11 mouse cellular contexts compared by ENCODE assay signal in the genomic region with DNA sequence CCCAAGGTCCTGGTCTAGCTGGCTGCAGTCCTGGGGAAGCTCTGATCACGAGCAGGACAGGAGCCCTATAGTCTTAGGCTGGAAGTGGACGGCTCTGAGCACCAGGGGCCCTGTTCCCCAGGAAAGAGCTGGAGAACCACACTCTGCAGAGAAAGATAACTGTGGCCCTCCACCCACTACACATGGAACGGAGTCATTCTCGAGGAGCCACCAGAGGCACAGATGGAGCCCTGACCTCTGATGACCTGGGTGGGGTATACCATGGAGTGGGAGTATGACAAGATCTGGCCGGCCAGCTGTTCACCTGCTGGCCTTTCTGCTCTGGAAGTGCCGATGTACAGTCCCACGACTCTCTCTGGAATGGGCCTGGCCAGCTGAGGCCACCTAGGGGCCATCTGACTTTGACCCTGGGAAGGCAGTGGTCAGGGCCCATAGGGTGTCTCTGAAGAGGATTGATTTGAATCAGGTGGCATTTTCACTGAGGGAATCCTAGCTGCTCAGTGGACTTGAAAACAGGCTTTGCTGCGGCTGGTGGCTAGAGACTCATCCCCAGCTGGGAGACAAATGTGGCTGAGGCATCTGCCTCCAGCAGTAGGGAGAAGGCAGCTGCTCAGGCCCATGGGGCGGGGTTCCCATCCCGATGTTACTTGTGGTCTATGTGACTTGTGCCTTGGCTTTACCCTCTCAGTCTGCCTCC. TPM values are rescaled to one million over a fixed set of nuclear protein-coding genes. Genes with fewer than 3 reads are reported as not detected.
DNase-seq lines count a peak whose midpoint lies in the region; ATAC-seq and TF ChIP-seq lines count a peak whose summit lies in the region.
"Had no signal": no experiment of that assay in that cellular context is flagged by ENCODE, and none has a peak within 500 bp of the region (broad histone marks: within the 10 kb centered on the region; RNA-seq: fewer than 3 reads in every experiment).

No protein-coding gene starts in this region.

- peak; percentile 32 for DNase-seq in hindbrain, embryonic 10.5 days (ENCODE audit: low spot score)
- DNase-seq in hindbrain, embryonic 14.5 days (ENCODE audit: low spot score), result no peak
- no peak for DNase-seq in CH12.LX (ENCODE audit: extremely low read depth)
- peak; percentile 63 for DNase-seq in c-Kit-positive CD71-positive TER-119-negative erythroid progenitor cells, embryonic 14.5 days (ENCODE audit: low read depth)
- no peak for DNase-seq in cerebellum, adult 9-10 months
- DNase-seq in cerebellum, adult 2 months, result no peak
- DNase-seq in urinary bladder, postnatal 25 days (ENCODE audit: low spot score), result no peak
- DNase-seq: cerebellum, adult 11-12 months; gastrocnemius, postnatal 25 days; thymus, adult 2 months had no signal

- H3K27me3 ChIP-seq in hindbrain, embryonic 10.5 days (ENCODE audit: insufficient read depth, poor library complexity, severe bottlenecking), result no peaks in the 10 kb centered on the region
- H3K27me3 ChIP-seq in hindbrain, embryonic 14.5 days (ENCODE audit: control insufficient read depth, insufficient read depth, low read length), result no peaks in the 10 kb centered on the region
- H3K27me3 ChIP-seq in CH12.LX (replicated peaks), result no peaks in the 10 kb centered on the region
- H3K27me3 ChIP-seq in liver, embryonic 12.5 days (replicated peaks), result no peaks in the 10 kb centered on the region
- no peaks in the 10 kb centered on the region; the same call in 1 of the 2 replicates for H3K27me3 ChIP-seq in cerebellum, adult 2 months (ENCODE audit: control insufficient read depth, insufficient read depth, low read length)

- H3K4me1 ChIP-seq in hindbrain, embryonic 10.5 days (replicated peaks), result peaks cover 24% of the 10 kb centered on the region
- peaks cover 5% of the 10 kb centered on the region; the same call in 1 of the 2 replicates for H3K4me1 ChIP-seq in hindbrain, embryonic 14.5 days (replicated peaks; ENCODE audit: control insufficient read depth, insufficient read depth, low read length)
- H3K4me1 ChIP-seq in CH12.LX (ENCODE audit: control insufficient read depth in 1 of 2, insufficient read depth in 2 of 2), result no peaks in the 10 kb centered on the region
- peaks cover 83% of the 10 kb centered on the region for H3K4me1 ChIP-seq in liver, embryonic 12.5 days
- H3K4me1 ChIP-seq in cerebellum, adult 2 months (ENCODE audit: control insufficient read depth, insufficient read depth, low read length), result no peaks in the 10 kb centered on the region

- TF ChIP-seq EP300 in CH12.LX (IDR thresholded peaks at IDR 0.05; ENCODE audit: low read length), result no peak

- H3K9me3 ChIP-seq in hindbrain, embryonic 10.5 days, result no peaks in the 10 kb centered on the region
- H3K9me3 ChIP-seq in hindbrain, embryonic 14.5 days (ENCODE audit: control insufficient read depth, low read length), result no peaks in the 10 kb centered on the region
- H3K9me3 ChIP-seq in CH12.LX (replicated peaks; ENCODE audit: low read length), result no peaks in the 10 kb centered on the region
- no peaks in the 10 kb centered on the region for H3K9me3 ChIP-seq in liver, embryonic 12.5 days (replicated peaks)

- in situ Hi-C loops in CH12.LX (cut with MboI; ENCODE audit: low pct_ligation_motif_present, low pct_unique_long_range_greater_than_20kb, low sequenced_read_pairs), result no loop called here

- TF ChIP-seq POLR2A in CH12.LX (IDR thresholded peaks at IDR 0.05; ENCODE audit: low read depth, low read length), result no peak
- TF ChIP-seq POLR2A in cerebellum, adult 2 months (IDR thresholded peaks at IDR 0.05; ENCODE audit: borderline replicate concordance, insufficient read depth, low read length), result no peak

- no peak overlapping the region for H3K4me2 ChIP-seq in hindbrain, embryonic 14.5 days (replicated peaks)
- no peak overlapping the region for H3K4me2 ChIP-seq in CH12.LX (ENCODE audit: insufficient read depth, low read depth, poor library complexity, severe bottlenecking)
- peak overlapping the region; percentile 61 for H3K4me2 ChIP-seq in liver, embryonic 12.5 days

- dilution Hi-C loops in CH12.LX (cut with MboI; ENCODE audit: extremely low pct_ligation_motif_present, extremely low pct_unique_long_range_greater_than_20kb, low sequenced_read_pairs), result no loop called here

- TF ChIP-seq RAD21 in CH12.LX (IDR thresholded peaks at IDR 0.05; ENCODE audit: low read depth, low read length), result no peak; the same call in none of the 2 replicates

- no peaks in the 10 kb centered on the region for H3K36me3 ChIP-seq in hindbrain, embryonic 10.5 days
- no peaks in the 10 kb centered on the region for H3K36me3 ChIP-seq in hindbrain, embryonic 14.5 days (replicated peaks; ENCODE audit: control insufficient read depth, insufficient read depth)
- H3K36me3 ChIP-seq in CH12.LX (replicated peaks in 1 of 2; ENCODE audit: control insufficient read depth in 1 of 2, insufficient read depth in 1 of 2, low read length in 1 of 2), result no peaks in the 10 kb centered on the region
- H3K36me3 ChIP-seq in liver, embryonic 12.5 days, result no peaks in the 10 kb centered on the region

- peak overlapping the region; percentile 53; the same call in 1 of the 2 replicates for H3K27ac ChIP-seq in hindbrain, embryonic 10.5 days
- no peak overlapping the region for H3K27ac ChIP-seq in hindbrain, embryonic 14.5 days
- H3K27ac ChIP-seq in CH12.LX (ENCODE audit: insufficient read depth, low read depth), result no peak overlapping the region
- H3K27ac ChIP-seq in liver, embryonic 12.5 days, result peak overlapping the region; percentile 89
- H3K27ac ChIP-seq in cerebellum, adult 2 months (ENCODE audit: insufficient read depth, low read length), result no peak overlapping the region

- H3K4me3 ChIP-seq in hindbrain, embryonic 10.5 days, result no peak overlapping the region
- H3K4me3 ChIP-seq in hindbrain, embryonic 14.5 days (replicated peaks; ENCODE audit: low read length), result no peak overlapping the region
- H3K4me3 ChIP-seq in CH12.LX (replicated peaks in 1 of 3; ENCODE audit: low read depth in 2 of 3, low read length in 2 of 3, poor library complexity in 1 of 3), result no peak overlapping the region
- H3K4me3 ChIP-seq in liver, embryonic 12.5 days, result peak overlapping the region; percentile 14; the same call in 1 of the 2 replicates
- H3K4me3 ChIP-seq in cerebellum, adult 2 months (replicated peaks; ENCODE audit: insufficient read depth, low read depth, low read length), result no peak overlapping the region

- TF ChIP-seq CTCF in CH12.LX (conservative IDR thresholded peaks at IDR 0.05 in 1 of 2, IDR thresholded peaks at IDR 0.05 in 1 of 2; ENCODE audit: low read depth in 2 of 2, low read length in 2 of 2), result peak in 1 of 2 experiments; percentile 11; a peak in 1 of 4 replicates
- TF ChIP-seq CTCF in cerebellum, adult 2 months (IDR thresholded peaks at IDR 0.05; ENCODE audit: borderline replicate concordance, insufficient read depth, low read depth, low read length), result no peak

- WGBS in hindbrain, embryonic 10.5 days, result 70% methylated on average over 10 of the region's 10 CpGs
- WGBS in hindbrain, embryonic 14.5 days, result 69% methylated on average over 10 of the region's 10 CpGs
- 27% methylated on average over 10 of the region's 10 CpGs for WGBS in liver, embryonic 12.5 days (ENCODE audit: insufficient replicate concordance)
- 65% methylated on average over 10 of the region's 10 CpGs for WGBS in cerebellum, adult 2 months

- no peaks in the 10 kb centered on the region for H3K79me2 ChIP-seq in CH12.LX (replicated peaks; ENCODE audit: control insufficient read depth, extremely low read depth, insufficient read depth, poor library complexity, severe bottlenecking)

- ATAC-seq in hindbrain, embryonic 14.5 days (ENCODE audit: low FRiP score), result no peak
- ATAC-seq in liver, embryonic 12.5 days, result peak; percentile 97

- H3K9ac ChIP-seq in hindbrain, embryonic 14.5 days, result no peak overlapping the region
- H3K9ac ChIP-seq in CH12.LX (ENCODE audit: insufficient read depth, low read depth), result no peak overlapping the region
- H3K9ac ChIP-seq in liver, embryonic 12.5 days, result peak overlapping the region; percentile 66

TF ChIP-seq in CH12.LX, 34 proteins besides CTCF, POLR2A, EP300 and RAD21:
- TF ChIP-seq NRF1 (IDR thresholded peaks at IDR 0.05; ENCODE audit: low read depth, low read length), result no peak
- TF ChIP-seq TBP (conservative IDR thresholded peaks at IDR 0.05; ENCODE audit: low read depth, low read length), result no peak
- 0 out of 2 replicates have a peak, but pooled peaks have one; percentile 8 for TF ChIP-seq SMC3 (IDR thresholded peaks at IDR 0.05; ENCODE audit: low read depth, low read length)

RNA-seq across cellular contexts. Expression of gene Lipc, which starts 37.2 kb away (rescaled TPM):
- polyA plus RNA-seq in hindbrain, embryonic 10.5 days (2016; fragmentation: Nextera tagmentation; extraction: Ambion mirVana), result not detected in 2 replicates
- polyA plus RNA-seq in hindbrain, embryonic 14.5 days (2014; fragmentation: Nextera tagmentation; extraction: Ambion mirVana), result 0.11 and 0.12 TPM in 2 replicates
- total RNA-seq in CH12.LX (2012; rRNA removed), result 13.2 and 24.5 TPM in 2 replicates
- total RNA-seq in CH12.LX (2014; rRNA removed), result 7.0 and 8.6 TPM in 2 replicates
- 5.2 and 5.3 TPM in 2 replicates for polyA plus RNA-seq in CH12.LX (2012; ENCODE audit: insufficient read length, low read depth)
- 15.4 and 17.5 TPM in 2 replicates for polyA plus RNA-seq in liver, embryonic 12.5 days (2016; fragmentation: Nextera tagmentation; extraction: Ambion mirVana)
- polyA plus RNA-seq in cerebellum, adult 2 months (2012; rRNA removed), result 0.08 TPM in 1 of 2 replicates, not detected in the other
- total RNA-seq: gastrocnemius, postnatal 25 days had no signal

Comparison
In these comparisons a context has a peak if more than half of its experiments do, and no peak if none do; other contexts are left out.
1. DNase-seq: peak in hindbrain, embryonic 10.5 days (single experiment) and c-Kit-positive CD71-positive TER-119-negative erythroid progenitor cells, embryonic 14.5 days (single experiment); none in hindbrain, embryonic 14.5 days (single experiment), CH12.LX (single experiment), cerebellum, adult 9-10 months (single experiment), cerebellum, adult 2 months (0 of 2) and urinary bladder, postnatal 25 days (single experiment).
2. H3K27ac ChIP-seq: peak in hindbrain, embryonic 10.5 days (single experiment) and liver, embryonic 12.5 days (single experiment); none in hindbrain, embryonic 14.5 days (single experiment), CH12.LX (single experiment) and cerebellum, adult 2 months (single experiment).